Mouse (Mus musculus) liver, adult 2 months (tissue): ENCODE measurements at regions not wholly inside any gene's neighbourhood (a gene's known extent, or its start where the extent isn't known, plus 50 kb on each side); places are given as distances from the start of the nearest gene placed in this dataset.

Experiments used
- DNase-seq: peaks from one replicate; pipeline ENCODE4 v3.0.0-alpha.2; 2011; ENCODE audit warnings: low read depth, low spot score; ENCODE audit errors: extremely low read depth
- H3K27ac ChIP-seq: fragments of 200-500 bp; replicated peaks from 2 replicates; pipeline ENCODE4 v1.5.1; 2012; ENCODE audit warnings: low read depth, mild to moderate bottlenecking, control low read depth, inconsistent platforms, low read length; ENCODE audit not compliant: insufficient read depth
- H3K27me3 ChIP-seq: fragments of 200-500 bp; 2 replicates; pipeline ENCODE4 v1.6.1; 2012; ENCODE audit warnings: mild to moderate bottlenecking, moderate library complexity, low read length, inconsistent platforms; ENCODE audit not compliant: control insufficient read depth, insufficient read depth
- H3K36me3 ChIP-seq: fragments of 200-500 bp; 2 replicates; pipeline ENCODE4 v1.6.1; 2012; ENCODE audit warnings: low read length, inconsistent platforms; ENCODE audit not compliant: control insufficient read depth, insufficient read depth
- H3K4me1 ChIP-seq: fragments of 200-500 bp; 2 replicates; pipeline ENCODE4 v1.6.1; 2011; ENCODE audit warnings: low read length; ENCODE audit not compliant: control insufficient read depth, insufficient read depth
- H3K4me3 ChIP-seq: fragments of 200-500 bp; 2 replicates; pipeline ENCODE4 v1.5.1; 2011; ENCODE audit warnings: low read depth, mild to moderate bottlenecking, control low read depth, low read length, moderate library complexity; ENCODE audit not compliant: insufficient read depth
- H3K79me2 ChIP-seq: fragments of 200-500 bp; 2 replicates; pipeline ENCODE4 v1.6.1; 2012; ENCODE audit warnings: inconsistent platforms, mild to moderate bottlenecking, low read length, moderate library complexity; ENCODE audit not compliant: control insufficient read depth, insufficient read depth
- H3K9ac ChIP-seq: fragments of 200-500 bp; 2 replicates; pipeline ENCODE4 v1.6.1; 2012; ENCODE audit warnings: low read depth, mild to moderate bottlenecking, control low read depth, inconsistent platforms, low read length
- CTCF ChIP-seq: fragments of 200-500 bp; IDR thresholded peaks from 2 replicates; pipeline ENCODE4 v1.5.1; 2011; ENCODE audit warnings: low read depth, low read length, control low read depth
- POLR2A ChIP-seq: fragments of 200-500 bp; IDR thresholded peaks from 2 replicates; pipeline ENCODE4 v1.6.1; 2011; ENCODE audit warnings: low read length, control low read depth; ENCODE audit not compliant: insufficient read depth; ENCODE audit errors: extremely low read depth
- WGBS: fragments of 180-500 bp; shearing (Covaris S2); methylation state at CpG from one replicate; pipeline ENCODE4 v1.1.7; 2018; 5-methylcytosine and 5-hydroxymethylcytosine counted together

GRCm38 (mm10) chr14:68197470-68197800, 1096.7 kb downstream of the Synb start:
- Histone ChIP-seq H3K79me2 (no peaks in the 10 kb centered on the region), H3K27ac (no peak overlapping the region), H3K27me3 (no peaks in the 10 kb centered on the region; the same call in 1 of the 2 replicates), H3K4me1 (no peaks in the 10 kb centered on the region), H3K9ac (no peak overlapping the region), H3K4me3 (no peak overlapping the region), H3K36me3 (no peaks in the 10 kb centered on the region)
- DNase-seq, result no peak
- WGBS, result 20% methylated on average over 13 of the region's 13 CpGs
- TF ChIP-seq CTCF (no peak), POLR2A (no peak)

- Histone ChIP-seq H3K27ac (no peak overlapping the region), H3K27me3 (no peaks in the 10 kb centered on the region; the same call in 1 of the 2 replicates), H3K4me3 (no peak overlapping the region), H3K36me3 (no peaks in the 10 kb centered on the region), H3K4me1 (no peaks in the 10 kb centered on the region), H3K79me2 (no peaks in the 10 kb centered on the region), H3K9ac (no peak overlapping the region)
- no peak for TF ChIP-seq CTCF
- no peak for TF ChIP-seq POLR2A
- 45% methylated on average over 9 of the region's 9 CpGs for WGBS
- DNase-seq, result no peak
These were observed 1097.2 kb downstream of the Synb start for GRCm38 (mm10) chr14:68196762-68197469.

- no peak for TF ChIP-seq CTCF
- TF ChIP-seq POLR2A, result no peak
- H3K27me3 ChIP-seq, result no peaks in the 10 kb centered on the region; the same call in 1 of the 2 replicates
- 73% methylated on average over 9 of the region's 9 CpGs for WGBS
- no peak overlapping the region for H3K27ac ChIP-seq
- H3K4me3 ChIP-seq, result no peak overlapping the region
- no peak overlapping the region for H3K9ac ChIP-seq
- no peak for DNase-seq
- no peaks in the 10 kb centered on the region for H3K79me2 ChIP-seq
- H3K36me3 ChIP-seq, result no peaks in the 10 kb centered on the region
- no peaks in the 10 kb centered on the region for H3K4me1 ChIP-seq
These were observed 1097.9 kb downstream of the Synb start for GRCm38 (mm10) chr14:68196201-68196600.

- H3K79me2 ChIP-seq, result no peaks in the 10 kb centered on the region
- WGBS, result 69% methylated on average over 4 of the region's 4 CpGs
- H3K27ac ChIP-seq, result no peak overlapping the region
- H3K4me3 ChIP-seq, result no peak overlapping the region
- DNase-seq, result no peak
- no peak overlapping the region for H3K9ac ChIP-seq
- H3K4me1 ChIP-seq, result no peaks in the 10 kb centered on the region
- H3K27me3 ChIP-seq, result no peaks in the 10 kb centered on the region
- no peak for TF ChIP-seq POLR2A
- TF ChIP-seq CTCF, result no peak
- H3K36me3 ChIP-seq, result no peaks in the 10 kb centered on the region
These were observed 1104.2 kb downstream of the Synb start for GRCm38 (mm10) chr14:68189876-68190275.

GRCm38 (mm10) chr14:68188325-68188724, 1105.8 kb downstream of the Synb start:
- H3K27ac ChIP-seq, result no peak overlapping the region
- H3K9ac ChIP-seq, result no peak overlapping the region
- no peaks in the 10 kb centered on the region for H3K79me2 ChIP-seq
- 71% methylated on average over 5 of the region's 5 CpGs for WGBS
- no peaks in the 10 kb centered on the region for H3K27me3 ChIP-seq
- H3K4me1 ChIP-seq, result no peaks in the 10 kb centered on the region
- no peak for DNase-seq
- TF ChIP-seq CTCF (no peak), POLR2A (no peak)
- no peak overlapping the region for H3K4me3 ChIP-seq
- no peaks in the 10 kb centered on the region for H3K36me3 ChIP-seq

- TF ChIP-seq CTCF (no peak), POLR2A (no peak)
- DNase-seq, result no peak
- no peaks in the 10 kb centered on the region for H3K79me2 ChIP-seq
- no peak overlapping the region for H3K27ac ChIP-seq
- H3K27me3 ChIP-seq, result no peaks in the 10 kb centered on the region
- H3K36me3 ChIP-seq, result no peaks in the 10 kb centered on the region
- 48% methylated on average over 9 of the region's 9 CpGs for WGBS
- H3K4me1 ChIP-seq, result no peaks in the 10 kb centered on the region
- H3K4me3 ChIP-seq, result no peak overlapping the region
- no peak overlapping the region for H3K9ac ChIP-seq
These were observed 1111.5 kb downstream of the Synb start for GRCm38 (mm10) chr14:68182606-68183005.
